Mouse (Mus musculus) liver, embryonic 15.5 days (tissue): ENCODE results near the gene Prss30. TPM values are rescaled to one million over a fixed set of nuclear protein-coding genes. Genes with fewer than 3 reads are reported as not detected.
"Not testable (repeated sequence)": the region's sequence is repeated elsewhere in the genome, so short reads cannot be mapped to it uniquely, and the experiment has no call there.

Experiments used
- ATAC-seq: fragments of 200-750 bp; cut with Nextera tagmentation; 2 replicates; pipeline ENCODE4 v1.8.0; 2017; ENCODE audit warnings: moderate number of reproducible peaks, mild to moderate bottlenecking, moderate library complexity; ENCODE audit not compliant: insufficient read depth
- H3K27ac ChIP-seq: fragments of 300-500 bp; sonication (generic); replicated peaks from 2 replicates; pipeline ENCODE4 v1.5.1; 2015; ENCODE audit warnings: mild to moderate bottlenecking, inconsistent platforms
- H3K27me3 ChIP-seq: fragments of 300-500 bp; sonication (generic); 2 replicates; pipeline ENCODE4 v1.6.1; 2015; ENCODE audit warnings: mild to moderate bottlenecking, inconsistent platforms
- H3K36me3 ChIP-seq: fragments of 300-500 bp; sonication (generic); replicated peaks from 2 replicates; pipeline ENCODE4 v1.6.1; 2015; ENCODE audit warnings: moderate library complexity, mild to moderate bottlenecking, inconsistent platforms
- H3K4me1 ChIP-seq: fragments of 300-500 bp; sonication (generic); replicated peaks from 2 replicates; pipeline ENCODE4 v1.6.1; 2015; ENCODE audit warnings: inconsistent platforms
- H3K4me2 ChIP-seq: fragments of 300-500 bp; sonication (generic); 2 replicates; pipeline ENCODE4 v1.6.1; 2015; ENCODE audit warnings: moderate library complexity, mild to moderate bottlenecking, inconsistent platforms
- H3K4me3 ChIP-seq: fragments of 300-500 bp; sonication (generic); replicated peaks from 2 replicates; pipeline ENCODE4 v1.5.1; 2015; ENCODE audit warnings: mild to moderate bottlenecking, inconsistent platforms
- H3K9ac ChIP-seq: fragments of 300-500 bp; sonication (generic); 2 replicates; pipeline ENCODE4 v1.6.1; 2015; ENCODE audit warnings: moderate library complexity, mild to moderate bottlenecking, inconsistent platforms
- H3K9me3 ChIP-seq: fragments of 300-500 bp; sonication (generic); replicated peaks from 2 replicates; pipeline ENCODE4 v1.6.1; 2016; ENCODE audit warnings: inconsistent platforms
- WGBS: fragments of 180-500 bp; shearing (Covaris S2); methylation state at CpG from one replicate; pipeline ENCODE4 v1.1.7; 2015; ENCODE audit warnings: mixed read lengths; ENCODE audit not compliant: insufficient replicate concordance; 5-methylcytosine and 5-hydroxymethylcytosine counted together
- microRNA-seq: library from miRNA; unstranded; fragments of <30 nt; microRNA quantifications from one replicate; pipeline ENCODE4, GENCODE M21; 2016
- polyA plus RNA-seq: library from polyadenylated mRNA; unstranded; fragments of >200 nt; fragmentation: Nextera tagmentation; extraction: Ambion mirVana; gene quantifications from 2 replicates; pipeline ENCODE4 v1.2.1, GENCODE M21; 2015

The Prss30 gene
- polyA plus RNA-seq, 1 experiment from 2014 or later = 0.14 TPM

- H3K9me3 ChIP-seq, H3K4me3 ChIP-seq, H3K27me3 ChIP-seq, H3K36me3 ChIP-seq, ATAC-seq, H3K4me2 ChIP-seq, H3K27ac ChIP-seq, H3K4me1 ChIP-seq, H3K9ac ChIP-seq: not testable (repeated sequence)
- 46% methylated on average over 4 of the region's 4 CpGs for WGBS
These were observed 29.5 kb downstream of the Prss30 start for GRCm38 (mm10) chr17:23950828-23951227.

- Histone ChIP-seq H3K27me3 (no peaks in the 10 kb centered on the region), H3K9me3 (no peaks in the 10 kb centered on the region), H3K4me1 (no peaks in the 10 kb centered on the region), H3K4me2 (no peak overlapping the region), H3K36me3 (no peaks in the 10 kb centered on the region), H3K9ac (no peak overlapping the region), H3K27ac (no peak overlapping the region), H3K4me3 (no peak overlapping the region)
- ATAC-seq = no peak
- WGBS = 54% methylated on average over 2 of the region's 2 CpGs
These were observed 31.3 kb downstream of the Prss30 start for GRCm38 (mm10) chr17:23949068-23949467.

GRCm38 (mm10) chr17:23947486-23947885 lies 32.9 kb downstream of the Prss30 start:
- H3K9me3 ChIP-seq, H3K4me2 ChIP-seq, H3K9ac ChIP-seq, ATAC-seq, H3K27me3 ChIP-seq, H3K36me3 ChIP-seq, H3K4me1 ChIP-seq, H3K4me3 ChIP-seq, H3K27ac ChIP-seq: not testable (repeated sequence)
- WGBS = 49% methylated on average over 4 of the region's 4 CpGs

- H3K9me3 ChIP-seq = no peaks in the 10 kb centered on the region
- no peak for ATAC-seq
- no peak within 1 kb of the TSS for H3K4me3 ChIP-seq
- no peaks in the 10 kb centered on the region for H3K27me3 ChIP-seq
- H3K9ac ChIP-seq = no peak within 1 kb of the TSS
- no peaks in the 10 kb centered on the region for H3K36me3 ChIP-seq
- no peaks in the 10 kb centered on the region for H3K4me1 ChIP-seq
- no peak within 1 kb of the TSS for H3K4me2 ChIP-seq
- no peak within 1 kb of the TSS for H3K27ac ChIP-seq
These were observed 39.0 kb downstream of the Prss30 start, which contains the start of gene Sbp for GRCm38 (mm10) chr17:23941372-23941771. Gene Sbp (plus strand): TSS chr17:23941672.

GRCm38 (mm10) chr17:23931157-23931556 lies 49.2 kb downstream of the Prss30 start:
- no peak overlapping the region for H3K9ac ChIP-seq
- no peak overlapping the region for H3K4me2 ChIP-seq
- 18% methylated on average over 5 of the region's 5 CpGs for WGBS
- no peak overlapping the region for H3K4me3 ChIP-seq
- no peaks in the 10 kb centered on the region for H3K36me3 ChIP-seq
- no peak overlapping the region for H3K27ac ChIP-seq
- H3K27me3 ChIP-seq = no peaks in the 10 kb centered on the region; the same call in 1 of the 2 replicates
- H3K4me1 ChIP-seq = no peaks in the 10 kb centered on the region
- no peaks in the 10 kb centered on the region for H3K9me3 ChIP-seq
- ATAC-seq = no peak

- Histone ChIP-seq H3K27ac (peak overlapping the region; percentile 56), H3K27me3 (peaks cover 3% of the 10 kb centered on the region), H3K9me3 (no peaks in the 10 kb centered on the region), H3K4me2 (peak overlapping the region; percentile 86), H3K4me1 (peaks cover 13% of the 10 kb centered on the region), H3K9ac (peak overlapping the region; percentile 53; the same call in 1 of the 2 replicates), H3K4me3 (peak overlapping the region; percentile 58), H3K36me3 (no peaks in the 10 kb centered on the region)
- peak; percentile 63 for ATAC-seq
- under 1% methylated on average over 14 of the region's 14 CpGs for WGBS
These were observed 55.3 kb downstream of the Prss30 start for GRCm38 (mm10) chr17:23925090-23925493.

GRCm38 (mm10) chr17:23924531-23925007 lies 55.8 kb downstream of the Prss30 start:
- H3K27ac ChIP-seq = peak overlapping the region; percentile 56

More at GRCm38 (mm10) chr17:23924531-23925007, 55.8 kb downstream of the Prss30 start:
- WGBS = under 1% methylated on average over 29 of the region's 29 CpGs
- ATAC-seq = peak; percentile 95
- H3K4me2 ChIP-seq = peak overlapping the region; percentile 86
- H3K36me3 ChIP-seq = no peaks in the 10 kb centered on the region
- peak overlapping the region; percentile 53 for H3K9ac ChIP-seq
- H3K4me1 ChIP-seq = peaks cover 13% of the 10 kb centered on the region
- peak overlapping the region; percentile 58 for H3K4me3 ChIP-seq
- no peaks in the 10 kb centered on the region for H3K9me3 ChIP-seq
- peaks cover 3% of the 10 kb centered on the region for H3K27me3 ChIP-seq

Small RNAs within 50 kb of the gene (microRNA-seq; reads per million reads assigned to microRNA genes)
- gene Gm27700 = not detected

Other genes with a start within 250 kb of the Prss30 start
- 7.9 and 8.0 TPM in 2 replicates for gene Paqr4, start 239.7 kb downstream of the Prss30 start, polyA plus RNA-seq
- gene Kremen2, start 234.7 kb downstream of the Prss30 start, polyA plus RNA-seq = not detected in 2 replicates
- gene Flywch1, start 209.0 kb downstream of the Prss30 start, polyA plus RNA-seq = 9.4 and 12.1 TPM in 2 replicates
- gene Flywch2, start 194.5 kb downstream of the Prss30 start, polyA plus RNA-seq = 0.93 and 0.94 TPM in 2 replicates
- gene Srrm2, start 190.0 kb downstream of the Prss30 start, polyA plus RNA-seq = 167 and 170 TPM in 2 replicates
- 388 and 452 TPM in 2 replicates for gene Elob, start 151.4 kb downstream of the Prss30 start, polyA plus RNA-seq
- gene Prss33, start 144.5 kb downstream of the Prss30 start, polyA plus RNA-seq = not detected in 2 replicates
- gene Prss32, start 136.7 kb downstream of the Prss30 start, polyA plus RNA-seq = not detected in 2 replicates
- gene Prss41, start 136.4 kb downstream of the Prss30 start, polyA plus RNA-seq = 0.10 TPM in 1 of 2 replicates, not detected in the other
- gene Prss21, start 112.5 kb downstream of the Prss30 start, polyA plus RNA-seq = not detected in 2 replicates
- not detected in 2 replicates for gene Dcpp1, start 99.7 kb downstream of the Prss30 start, polyA plus RNA-seq
- gene Dcpp2, start 99.7 kb downstream of the Prss30 start, polyA plus RNA-seq = not detected in 2 replicates
- gene Dcpp3, start 63.1 kb downstream of the Prss30 start, polyA plus RNA-seq = not detected in 2 replicates
- not detected in 2 replicates for gene Sbp, start 38.9 kb downstream of the Prss30 start, polyA plus RNA-seq
- gene Sbpl, start 25.3 kb downstream of the Prss30 start, polyA plus RNA-seq = not detected in 2 replicates
- gene Prss22, start 17.5 kb upstream of the Prss30 start, polyA plus RNA-seq = not detected in 2 replicates
- gene Prss27, start 57.6 kb upstream of the Prss30 start, polyA plus RNA-seq = not detected in 2 replicates
- gene Kctd5, start 92.9 kb upstream of the Prss30 start, polyA plus RNA-seq = 12.6 TPM in 2 replicates
- 25.2 and 26.3 TPM in 2 replicates for gene Pdpk1, start 170.4 kb upstream of the Prss30 start, polyA plus RNA-seq
- gene Amdhd2, start 183.2 kb upstream of the Prss30 start, polyA plus RNA-seq = 21.4 and 23.6 TPM in 2 replicates
- gene Atp6v0c, start 189.1 kb upstream of the Prss30 start, polyA plus RNA-seq = 362 and 405 TPM in 2 replicates
- gene Tbc1d24, start 225.0 kb upstream of the Prss30 start, polyA plus RNA-seq = 6.6 and 7.9 TPM in 2 replicates
- 1.1 and 1.2 TPM in 2 replicates for gene Ntn3, start 229.0 kb upstream of the Prss30 start, polyA plus RNA-seq
- 8.2 and 9.6 TPM in 2 replicates for gene Tedc2, start 240.3 kb upstream of the Prss30 start, polyA plus RNA-seq